Comparison of ENCODE assay signal across 11 mouse cellular contexts in genomic region chr15:3312937-3313336, GRCm38 (mm10). TPM values are rescaled to one million over a fixed set of nuclear protein-coding genes. Genes with fewer than 3 reads are reported as not detected.
DNase-seq lines count a peak whose midpoint lies in the region; ATAC-seq and TF ChIP-seq lines count a peak whose summit lies in the region.
"Had no signal": no experiment of that assay in that cellular context is flagged by ENCODE, and none has a peak within 500 bp of the region (broad histone marks: within the 10 kb centered on the region; RNA-seq: fewer than 3 reads in every experiment).

No protein-coding gene starts in this region.

- DNase-seq in heart, adult 18-20 months = peak; percentile 32 to 38
- no peak for DNase-seq in heart, adult 2 months
- peak; percentile 87 for DNase-seq in lung, embryonic 14.5 days
- DNase-seq in lung, adult 2 months = no peak
- DNase-seq in right cerebral cortex, postnatal 25 days = peak; percentile 11
- DNase-seq in retina, postnatal 1 day = no peak

- intact Hi-C loops in heart, adult 2 months (cut with DNase I) = no loop called here

- no peaks in the 10 kb centered on the region for H3K79me2 ChIP-seq in heart, adult 2 months (replicated peaks; ENCODE audit: control insufficient read depth, insufficient read depth, low read length)

- no peak for TF ChIP-seq EP300 in heart, adult 2 months (IDR thresholded peaks at IDR 0.05; ENCODE audit: insufficient read depth, low read depth, low read length)

- TF ChIP-seq CTCF in heart, adult 2 months (IDR thresholded peaks at IDR 0.05) = no peak
- no peak for TF ChIP-seq CTCF in lung, embryonic 14.5 days (IDR thresholded peaks at IDR 0.05; ENCODE audit: low read depth)
- no peak for TF ChIP-seq CTCF in lung, adult 2 months (IDR thresholded peaks at IDR 0.05; ENCODE audit: insufficient read depth, low read length)

- no peaks in the 10 kb centered on the region for H3K9me3 ChIP-seq in lung, embryonic 14.5 days (ENCODE audit: low read depth, low read length)
- no peaks in the 10 kb centered on the region for H3K9me3 ChIP-seq in heart, embryonic 16.5 days (replicated peaks; ENCODE audit: control insufficient read depth, low read length)
- H3K9me3 ChIP-seq: limb, embryonic 12.5 days had no signal

- no peak overlapping the region for H3K4me2 ChIP-seq in lung, embryonic 14.5 days
- no peak overlapping the region for H3K4me2 ChIP-seq in heart, embryonic 16.5 days (ENCODE audit: low read depth, low read length)
- H3K4me2 ChIP-seq: limb, embryonic 12.5 days had no signal

- H3K27me3 ChIP-seq in heart, adult 2 months (ENCODE audit: control insufficient read depth, insufficient read depth, low read length) = no peaks in the 10 kb centered on the region
- H3K27me3 ChIP-seq in lung, embryonic 14.5 days (ENCODE audit: insufficient read depth, low read length) = no peaks in the 10 kb centered on the region
- H3K27me3 ChIP-seq in heart, embryonic 16.5 days (ENCODE audit: control insufficient read depth, insufficient read depth, low read length) = no peaks in the 10 kb centered on the region
- H3K27me3 ChIP-seq: limb, embryonic 12.5 days had no signal

- no peak overlapping the region for H3K9ac ChIP-seq in heart, adult 2 months (ENCODE audit: low read depth, low read length)
- H3K9ac ChIP-seq in lung, embryonic 14.5 days = no peak overlapping the region
- no peak overlapping the region for H3K9ac ChIP-seq in heart, embryonic 16.5 days (ENCODE audit: low read length)
- H3K9ac ChIP-seq: limb, embryonic 12.5 days had no signal

- no peak overlapping the region for H3K27ac ChIP-seq in heart, adult 2 months
- no peak overlapping the region for H3K27ac ChIP-seq in lung, embryonic 14.5 days (ENCODE audit: low read depth)
- H3K27ac ChIP-seq in heart, embryonic 16.5 days (ENCODE audit: low read length) = peak overlapping the region; percentile 46; the same call in 1 of the 2 replicates
- H3K27ac ChIP-seq: limb, embryonic 12.5 days; macrophage had no signal

- no peak for TF ChIP-seq POLR2A in heart, adult 2 months (IDR thresholded peaks at IDR 0.05; ENCODE audit: insufficient read depth, low read depth, low read length)
- TF ChIP-seq POLR2A in lung, adult 2 months (IDR thresholded peaks at IDR 0.05; ENCODE audit: borderline replicate concordance, extremely low read depth, low read depth, low read length) = no peak

- no peaks in the 10 kb centered on the region for H3K4me1 ChIP-seq in heart, adult 2 months (ENCODE audit: control insufficient read depth, insufficient read depth, low read length)
- 0 out of 2 replicates have a peak, but pooled peaks cover 3% of the 10 kb centered on the region for H3K4me1 ChIP-seq in lung, embryonic 14.5 days (ENCODE audit: insufficient read depth)
- H3K4me1 ChIP-seq in lung, adult 2 months (ENCODE audit: control insufficient read depth, insufficient read depth, low read length) = no peaks in the 10 kb centered on the region; the same call in 1 of the 2 replicates
- H3K4me1 ChIP-seq in heart, embryonic 16.5 days (ENCODE audit: control insufficient read depth, insufficient read depth, low read length) = peaks cover 6% of the 10 kb centered on the region
- H3K4me1 ChIP-seq: limb, embryonic 12.5 days had no signal

- ATAC-seq in lung, embryonic 14.5 days (ENCODE audit: insufficient read depth) = peak; percentile 35; the same call in 1 of the 2 replicates
- ATAC-seq in heart, embryonic 16.5 days (replicated peaks; ENCODE audit: extremely low read depth, insufficient read depth, low FRiP score) = no peak
- ATAC-seq: intestine, postnatal 0 days had no signal

- peaks cover 3% of the 10 kb centered on the region; the same call in 1 of the 2 replicates for H3K36me3 ChIP-seq in heart, adult 2 months (ENCODE audit: control insufficient read depth, insufficient read depth, low read length)
- no peaks in the 10 kb centered on the region for H3K36me3 ChIP-seq in lung, embryonic 14.5 days (ENCODE audit: insufficient read depth)
- no peaks in the 10 kb centered on the region for H3K36me3 ChIP-seq in heart, embryonic 16.5 days (ENCODE audit: control insufficient read depth, insufficient read depth)
- H3K36me3 ChIP-seq: limb, embryonic 12.5 days had no signal

- H3K4me3 ChIP-seq in heart, adult 2 months = no peak overlapping the region
- no peak overlapping the region for H3K4me3 ChIP-seq in lung, embryonic 14.5 days (ENCODE audit: low read depth, low read length)
- no peak overlapping the region for H3K4me3 ChIP-seq in lung, adult 2 months (replicated peaks; ENCODE audit: extremely low read depth, low read depth, low read length)
- H3K4me3 ChIP-seq in heart, embryonic 16.5 days (ENCODE audit: low read length) = no peak overlapping the region
- H3K4me3 ChIP-seq: limb, embryonic 12.5 days had no signal

RNA-seq across cellular contexts. Expression of gene Ccdc152, which starts 9.6 kb away (rescaled TPM):
- under 1 TPM in 1 of 2 experiments, not detected in 1; 0.87 TPM for total RNA-seq in heart, adult 18-20 months (2021)
- not detected for total RNA-seq in heart, adult 2 months (2021)
- 0.39 and 0.73 TPM in 2 replicates for polyA plus RNA-seq in heart, adult 2 months (2012; rRNA removed)
- polyA plus RNA-seq in lung, embryonic 14.5 days (2014; fragmentation: Nextera tagmentation; extraction: Ambion mirVana) = 0.15 and 0.30 TPM in 2 replicates
- polyA plus RNA-seq in lung, adult 2 months (2012; rRNA removed) = 0.66 and 0.98 TPM in 2 replicates
- polyA plus RNA-seq in heart, embryonic 16.5 days (2015; fragmentation: Nextera tagmentation; extraction: Ambion mirVana) = 0.29 and 0.34 TPM in 2 replicates
- polyA plus RNA-seq: neural tube, embryonic 11.5 days had no signal

RNA-seq across cellular contexts. Expression of gene Selenop, which starts 44.6 kb away (rescaled TPM):
- 100 to 1,000 TPM; 347 to 405 TPM for total RNA-seq in heart, adult 18-20 months (2021)
- total RNA-seq in heart, adult 2 months (2021) = 100 to 1,000 TPM; 319 to 351 TPM
- 166 and 233 TPM in 2 replicates for polyA plus RNA-seq in heart, adult 2 months (2012; rRNA removed)
- 105 and 111 TPM in 2 replicates for polyA plus RNA-seq in lung, embryonic 14.5 days (2014; fragmentation: Nextera tagmentation; extraction: Ambion mirVana)
- 308 and 329 TPM in 2 replicates for polyA plus RNA-seq in lung, adult 2 months (2012; rRNA removed)
- 158 and 184 TPM in 2 replicates for polyA plus RNA-seq in heart, embryonic 16.5 days (2015; fragmentation: Nextera tagmentation; extraction: Ambion mirVana)

Comparison
In these comparisons a context has a peak if more than half of its experiments do, and no peak if none do; other contexts are left out.
1. DNase-seq: peak in heart, adult 18-20 months (2 of 2), lung, embryonic 14.5 days (single experiment) and right cerebral cortex, postnatal 25 days (single experiment); none in heart, adult 2 months (0 of 2), lung, adult 2 months (single experiment) and retina, postnatal 1 day (single experiment).